24 mouse cellular contexts compared by ENCODE assay signal in genomic region chr17:24267133-24267532, GRCm38 (mm10). TPM values are rescaled to one million over a fixed set of nuclear protein-coding genes. Genes with fewer than 3 reads are reported as not detected.
DNase-seq lines count a peak whose midpoint lies in the region; ATAC-seq and TF ChIP-seq lines count a peak whose summit lies in the region.
"Had no signal": no experiment of that assay in that cellular context is flagged by ENCODE, and none has a peak within 500 bp of the region (broad histone marks: within the 10 kb centered on the region; RNA-seq: fewer than 3 reads in every experiment).

No protein-coding gene starts in this region.

- 79% methylated on average over 1 of the region's 1 CpGs for WGBS in heart, embryonic 11.5 days (ENCODE audit: insufficient replicate concordance)

- no peaks in the 10 kb centered on the region for H3K27me3 ChIP-seq in myocyte (ENCODE audit: control insufficient read depth, insufficient read depth, insufficient read length)
- H3K27me3 ChIP-seq in heart, embryonic 11.5 days (ENCODE audit: control insufficient read depth, insufficient read depth, low read length), result no peaks in the 10 kb centered on the region
- H3K27me3 ChIP-seq: heart, embryonic 12.5 days had no signal

- no peaks in the 10 kb centered on the region for H3K9me3 ChIP-seq in heart, embryonic 11.5 days (replicated peaks; ENCODE audit: control insufficient read depth, low read length)
- H3K9me3 ChIP-seq: heart, embryonic 12.5 days; heart, embryonic 15.5 days had no signal

- no peaks in the 10 kb centered on the region for H3K79me2 ChIP-seq in myocyte (ENCODE audit: control insufficient read depth, insufficient read depth)

- peak overlapping the region; percentile 34 for H3K4me2 ChIP-seq in myocyte (ENCODE audit: low read depth)
- no peak overlapping the region for H3K4me2 ChIP-seq in heart, embryonic 11.5 days
- H3K4me2 ChIP-seq: heart, embryonic 12.5 days; heart, embryonic 15.5 days; hindbrain, embryonic 14.5 days had no signal

- H3K27ac ChIP-seq in heart, embryonic 11.5 days (ENCODE audit: low read depth, low read length), result no peak overlapping the region
- H3K27ac ChIP-seq: gastrocnemius, adult 2 months; heart, embryonic 15.5 days; hindbrain, embryonic 14.5 days; hindbrain, postnatal 0 days had no signal

- no peaks in the 10 kb centered on the region for H3K36me3 ChIP-seq in myocyte (ENCODE audit: control insufficient read depth, insufficient read depth)
- H3K36me3 ChIP-seq in heart, embryonic 11.5 days (ENCODE audit: control insufficient read depth, insufficient read depth, low read length), result no peaks in the 10 kb centered on the region
- H3K36me3 ChIP-seq: heart, embryonic 12.5 days; heart, embryonic 15.5 days had no signal

- no peak for TF ChIP-seq POLR2A in myocyte (IDR thresholded peaks at IDR 0.05; ENCODE audit: insufficient read length, low read depth)

- H3ac ChIP-seq in myocyte (ENCODE audit: control insufficient read depth, insufficient read length), result no peak overlapping the region

- no peak overlapping the region for H3K4me3 ChIP-seq in myocyte
- no peak overlapping the region for H3K4me3 ChIP-seq in heart, embryonic 11.5 days (ENCODE audit: low read depth, low read length)
- H3K4me3 ChIP-seq: gastrocnemius, adult 2 months; heart, embryonic 12.5 days; heart, embryonic 15.5 days had no signal

- H3K4me1 ChIP-seq in heart, embryonic 11.5 days (ENCODE audit: control insufficient read depth, insufficient read depth, low read length), result no peaks in the 10 kb centered on the region
- H3K4me1 ChIP-seq: heart, embryonic 12.5 days; heart, embryonic 15.5 days had no signal

- ATAC-seq in heart, embryonic 11.5 days (replicated peaks; ENCODE audit: insufficient number of reproducible peaks, low FRiP score, low TSS enrichment), result no peak
- ATAC-seq: CD4-positive, CD25-positive, alpha-beta regulatory T cell, adult 4 months; forebrain, embryonic 14.5 days; forebrain, postnatal 0 days; hindbrain, postnatal 0 days; inflammation-experienced regulatory T-cells, adult 6 months; intestine, embryonic 16.5 days had no signal

- peak; percentile 3 for DNase-seq in retina, adult 2 months (ENCODE audit: low read depth, low spot score)
- DNase-seq in retina, postnatal 1 day, result no peak
- DNase-seq in fat pad, adult 2 months (ENCODE audit: extremely low read depth, low read depth, low spot score), result peak; percentile 58
- DNase-seq in ovary, adult 18-20 months (ENCODE audit: low spot score), result no peak
- DNase-seq: adrenal gland, postnatal 10 days; B cell, adult 2 months; cerebellum, adult 11-12 months; cerebellum, adult 8-10 months; cerebellum, postnatal 14 days; forebrain, postnatal 0 days; gastrocnemius, adult 2 months; gastrocnemius, postnatal 14 days; heart, postnatal 10 days; heart, postnatal 36 days had no signal

- H3K9ac ChIP-seq in heart, embryonic 11.5 days (ENCODE audit: low read depth, low read length), result no peak overlapping the region
- H3K9ac ChIP-seq: forebrain, postnatal 0 days; heart, embryonic 12.5 days; heart, embryonic 15.5 days; hindbrain, embryonic 14.5 days had no signal

TF ChIP-seq in myocyte, 11 proteins besides CTCF, POLR2A, EP300 and RAD21:
- TF ChIP-seq REST (IDR thresholded peaks at IDR 0.05; ENCODE audit: insufficient read depth, insufficient read length), result no peak
- no peak for TF ChIP-seq POLR2AphosphoS2 (IDR thresholded peaks at IDR 0.05; ENCODE audit: insufficient read length, low read depth)
- peak in 2 of 3 experiments; percentile 77 to 87 for TF ChIP-seq MYOD1 (IDR thresholded peaks at IDR 0.05; ENCODE audit: control insufficient read depth in 1 of 3, insufficient read length in 2 of 3, low read depth in 2 of 3)
- TF ChIP-seq MAX (IDR thresholded peaks at IDR 0.05; ENCODE audit: low read depth), result no peak
- peak in 1 of 3 experiments; percentile 3 for TF ChIP-seq MYOG (IDR thresholded peaks at IDR 0.05; ENCODE audit: control insufficient read depth in 1 of 3, insufficient read depth in 1 of 3, insufficient read length in 2 of 3, low read depth in 2 of 3)
- no peak for TF ChIP-seq CEBPB (IDR thresholded peaks at IDR 0.05; ENCODE audit: insufficient read depth, poor library complexity, severe bottlenecking)
- TF ChIP-seq TCF3 (IDR thresholded peaks at IDR 0.05; ENCODE audit: insufficient read length, low read depth), result peak; percentile 81
- TF ChIP-seq TCF12 (IDR thresholded peaks at IDR 0.05; ENCODE audit: insufficient read depth, poor library complexity, severe bottlenecking), result peak; percentile 78
- TF ChIP-seq E2F4 (IDR thresholded peaks at IDR 0.05; ENCODE audit: insufficient read depth), result no peak

RNA-seq across cellular contexts. Expression of gene Ccnf, which starts 15.8 kb away (rescaled TPM):
- 13.3 TPM for polyA plus RNA-seq in myocyte (2012; fragmentation: generic; extraction: Trizol)
- 47.4 and 55.2 TPM in 2 replicates for polyA plus RNA-seq in heart, embryonic 11.5 days (2014; fragmentation: Nextera tagmentation; extraction: Ambion mirVana)

RNA-seq across cellular contexts. Expression of gene Tedc2, which starts 46.5 kb away (rescaled TPM):
- polyA plus RNA-seq in myocyte (2012; fragmentation: generic; extraction: Trizol), result 3.7 TPM
- 7.0 and 7.6 TPM in 2 replicates for polyA plus RNA-seq in heart, embryonic 11.5 days (2014; fragmentation: Nextera tagmentation; extraction: Ambion mirVana)

RNA-seq across cellular contexts. Expression of gene Ntn3, which starts 57.8 kb away (rescaled TPM):
- 0.13 TPM for polyA plus RNA-seq in myocyte (2012; fragmentation: generic; extraction: Trizol)
- 2.0 TPM in 2 replicates for polyA plus RNA-seq in heart, embryonic 11.5 days (2014; fragmentation: Nextera tagmentation; extraction: Ambion mirVana)
- polyA plus RNA-seq: inflammation-experienced regulatory T-cells, adult 6 months had no signal

Comparison
In these comparisons a context has a peak if more than half of its experiments do, and no peak if none do; other contexts are left out.
1. DNase-seq: peak in retina, adult 2 months (single experiment) and fat pad, adult 2 months (single experiment); none in retina, postnatal 1 day (single experiment) and ovary, adult 18-20 months (single experiment).